ENCODE assay signal across 9 mouse cellular contexts in genomic region chr2:167079535-167080257, GRCm38 (mm10). TPM values are rescaled to one million over a fixed set of nuclear protein-coding genes. Genes with fewer than 3 reads are reported as not detected.
A peak's percentile ranks its signal among the peaks of the same experiment; 100 is the strongest.
DNase-seq lines count a peak whose midpoint lies in the region; ATAC-seq and TF ChIP-seq lines count a peak whose summit lies in the region.
"Had no signal": no experiment of that assay in that cellular context is flagged by ENCODE, and none has a peak within 500 bp of the region (broad histone marks: within the 10 kb centered on the region; RNA-seq: fewer than 3 reads in every experiment).

No protein-coding gene starts in this region.

- ATAC-seq in forebrain, postnatal 0 days: peak; percentile 61
- peak; percentile 48 for ATAC-seq in hindbrain, embryonic 16.5 days
- no peak for ATAC-seq in midbrain, embryonic 14.5 days (ENCODE audit: low FRiP score, low TSS enrichment)
- ATAC-seq in inflammation-experienced regulatory T-cells, adult 6 months: no peak

- WGBS in forebrain, postnatal 0 days: 30% methylated on average over 18 of the region's 18 CpGs
- 31% methylated on average over 18 of the region's 18 CpGs for WGBS in hindbrain, embryonic 16.5 days
- 34% methylated on average over 18 of the region's 18 CpGs for WGBS in midbrain, embryonic 14.5 days

- H3K9ac ChIP-seq in forebrain, postnatal 0 days: no peak overlapping the region
- H3K9ac ChIP-seq in hindbrain, embryonic 16.5 days (ENCODE audit: low read depth, low read length): peak overlapping the region; percentile 31; the same call in 1 of the 2 replicates
- 0 out of 2 replicates have a peak overlapping the region, but pooled peaks have one; percentile 34 for H3K9ac ChIP-seq in midbrain, embryonic 14.5 days (replicated peaks; ENCODE audit: low read length)

- peak; percentile 40 for DNase-seq in adrenal gland, postnatal 10 days
- DNase-seq in adrenal gland, postnatal 4 days (ENCODE audit: low spot score in 2 of 2): no peak
- peak; percentile 87 for DNase-seq in brain, embryonic 14.5 days (ENCODE audit: low read depth)
- peak; percentile 51 for DNase-seq in forebrain, postnatal 0 days
- peak; percentile 55 for DNase-seq in midbrain, embryonic 14.5 days
- no peak for DNase-seq in thymus, postnatal 0 days (ENCODE audit: low spot score)

- no peaks in the 10 kb centered on the region for H3K27me3 ChIP-seq in forebrain, postnatal 0 days (ENCODE audit: insufficient read depth, low read length)
- H3K27me3 ChIP-seq in hindbrain, embryonic 16.5 days (replicated peaks; ENCODE audit: control insufficient read depth, insufficient read depth, low read length): no peaks in the 10 kb centered on the region; the same call in 1 of the 2 replicates
- H3K27me3 ChIP-seq in midbrain, embryonic 14.5 days (ENCODE audit: control insufficient read depth, insufficient read depth, low read length): no peaks in the 10 kb centered on the region

- no peak overlapping the region for H3K4me3 ChIP-seq in forebrain, postnatal 0 days (ENCODE audit: low read depth, low read length)
- no peak overlapping the region for H3K4me3 ChIP-seq in hindbrain, embryonic 16.5 days (ENCODE audit: low read length)
- H3K4me3 ChIP-seq in midbrain, embryonic 14.5 days (replicated peaks; ENCODE audit: low read depth, low read length): no peak overlapping the region

- H3K9me3 ChIP-seq in forebrain, postnatal 0 days (ENCODE audit: low read length): no peaks in the 10 kb centered on the region
- no peaks in the 10 kb centered on the region for H3K9me3 ChIP-seq in hindbrain, embryonic 16.5 days (ENCODE audit: control insufficient read depth, low read length)
- no peaks in the 10 kb centered on the region for H3K9me3 ChIP-seq in midbrain, embryonic 14.5 days (ENCODE audit: control insufficient read depth, low read length)

- no peak overlapping the region for H3K4me2 ChIP-seq in forebrain, postnatal 0 days (ENCODE audit: low read depth)
- no peak overlapping the region for H3K4me2 ChIP-seq in hindbrain, embryonic 16.5 days (ENCODE audit: low read length)
- no peak overlapping the region; the same call in 1 of the 2 replicates for H3K4me2 ChIP-seq in midbrain, embryonic 14.5 days (ENCODE audit: low read length)

- no peak for TF ChIP-seq POLR2A in brain, embryonic 14.5 days (IDR thresholded peaks at IDR 0.05; ENCODE audit: borderline replicate concordance, extremely low read depth, insufficient read depth, insufficient read length, poor library complexity, severe bottlenecking)

- peaks cover 12% of the 10 kb centered on the region; the same call in 1 of the 2 replicates for H3K4me1 ChIP-seq in forebrain, postnatal 0 days (ENCODE audit: insufficient read depth)
- H3K4me1 ChIP-seq in hindbrain, embryonic 16.5 days (ENCODE audit: control insufficient read depth, insufficient read depth, low read depth, low read length): peaks cover 12% of the 10 kb centered on the region
- H3K4me1 ChIP-seq in midbrain, embryonic 14.5 days (ENCODE audit: control insufficient read depth, insufficient read depth, low read length): peaks cover 14% of the 10 kb centered on the region

- no peaks in the 10 kb centered on the region for H3K36me3 ChIP-seq in forebrain, postnatal 0 days (ENCODE audit: insufficient read depth)
- no peaks in the 10 kb centered on the region for H3K36me3 ChIP-seq in hindbrain, embryonic 16.5 days (ENCODE audit: control insufficient read depth, insufficient read depth, low read length)
- no peaks in the 10 kb centered on the region for H3K36me3 ChIP-seq in midbrain, embryonic 14.5 days (ENCODE audit: control insufficient read depth, insufficient read depth, low read length)

- peak overlapping the region; percentile 75 for H3K27ac ChIP-seq in forebrain, postnatal 0 days (ENCODE audit: low read depth, low read length)
- peak overlapping the region; percentile 39; the same call in 1 of the 2 replicates for H3K27ac ChIP-seq in hindbrain, embryonic 16.5 days (ENCODE audit: low read depth, low read length)
- peak overlapping the region; percentile 49 for H3K27ac ChIP-seq in midbrain, embryonic 14.5 days (replicated peaks; ENCODE audit: low read depth, low read length)
- H3K27ac ChIP-seq: macrophage had no signal

- no peak for TF ChIP-seq CTCF in brain, embryonic 14.5 days (IDR thresholded peaks at IDR 0.05; ENCODE audit: borderline replicate concordance, extremely low read depth, insufficient read depth, insufficient read length)
- TF ChIP-seq CTCF in forebrain, postnatal 0 days (IDR thresholded peaks at IDR 0.05; ENCODE audit: low read depth): no peak

RNA-seq across cellular contexts. Expression of gene Znfx1, which starts 16.9 kb away (rescaled TPM):
- 10 to 100 TPM; 31.2 to 36.5 TPM for total RNA-seq in adrenal gland, postnatal 10 days (2021)
- total RNA-seq in adrenal gland, postnatal 4 days (2021): 10 to 100 TPM; 34.1 to 38.3 TPM
- 10.5 and 16.8 TPM in 2 replicates for polyA plus RNA-seq in brain, embryonic 14.5 days (2012; rRNA removed)
- total RNA-seq in forebrain, postnatal 0 days (2014; rRNA removed): 20.5 and 25.4 TPM in 2 replicates
- 2.2 and 4.4 TPM in 2 replicates for polyA plus RNA-seq in forebrain, postnatal 0 days (2015; fragmentation: Nextera tagmentation; extraction: Ambion mirVana)
- 6.8 and 7.6 TPM in 2 replicates for polyA plus RNA-seq in hindbrain, embryonic 16.5 days (2015; fragmentation: Nextera tagmentation; extraction: Ambion mirVana)
- polyA plus RNA-seq in midbrain, embryonic 14.5 days (2014; fragmentation: Nextera tagmentation; extraction: Ambion mirVana): 8.9 and 9.3 TPM in 2 replicates
- 10.5 TPM in 2 replicates for polyA plus RNA-seq in thymus, postnatal 0 days (2015; fragmentation: Nextera tagmentation; extraction: Ambion mirVana)
- 10 to 100 TPM; 20.4 to 25.2 (median 22.4) TPM for polyA plus RNA-seq in inflammation-experienced regulatory T-cells, adult 6 months (2017; shearing (Covaris generic))

Comparison
In these comparisons a context has a peak if more than half of its experiments do, and no peak if none do; other contexts are left out.
1. DNase-seq: peak in adrenal gland, postnatal 10 days (single experiment), brain, embryonic 14.5 days (single experiment), forebrain, postnatal 0 days (single experiment) and midbrain, embryonic 14.5 days (single experiment); none in adrenal gland, postnatal 4 days (0 of 2) and thymus, postnatal 0 days (single experiment).
2. ATAC-seq: peak in forebrain, postnatal 0 days (single experiment) and hindbrain, embryonic 16.5 days (single experiment); none in midbrain, embryonic 14.5 days (single experiment) and inflammation-experienced regulatory T-cells, adult 6 months (single experiment).
3. Peak in every context shown above with its lines, with median percentiles within 50 percentile points of each other: H3K27ac ChIP-seq.